Mouse (Mus musculus): Measurements from ENCODE around the gene Sds.

DNA sequence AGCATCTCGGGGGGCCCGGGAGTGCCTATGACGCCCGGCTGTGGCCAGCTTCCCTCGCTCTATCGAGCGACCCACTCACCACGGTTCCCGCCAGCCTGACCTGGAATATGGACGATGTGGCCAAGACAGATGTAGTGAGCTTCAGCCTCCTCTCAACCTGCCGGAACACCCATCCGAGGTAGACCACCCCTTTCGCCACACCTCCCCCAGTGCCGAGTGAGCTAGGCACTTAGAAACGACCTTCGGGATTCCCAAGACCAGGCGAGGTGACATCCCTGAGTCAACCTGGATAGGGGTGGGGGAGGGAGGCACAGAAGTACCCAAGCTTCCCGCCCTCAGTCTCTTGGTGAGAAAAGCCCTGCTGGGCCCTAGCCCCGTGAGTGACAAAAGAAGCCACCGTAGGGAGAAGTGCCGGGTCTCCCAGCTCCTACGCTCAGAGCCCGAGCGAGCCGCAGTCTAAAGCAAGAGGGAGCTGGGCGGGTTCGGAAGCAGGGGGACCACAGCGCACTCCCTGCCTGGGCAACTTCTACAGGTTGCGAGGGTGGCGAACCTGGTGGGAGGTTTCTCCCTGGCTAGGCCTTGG is 45.2 kb upstream of the Sds start:
- TF ChIP-seq CTCF (conservative IDR thresholded peaks at IDR 0.05; ENCODE audit: low read length) (no peak), NANOG (IDR thresholded peaks at IDR 0.05; ENCODE audit: borderline replicate concordance, low read length) (no peak), POU5F1 (IDR thresholded peaks at IDR 0.05; ENCODE audit: borderline replicate concordance, low read length) (no peak)

Data from E14TG2a.4 (cell line).